Mouse (Mus musculus): ENCODE measurements at regions not wholly inside any gene's neighbourhood (a gene's known extent, or its start where the extent isn't known, plus 50 kb on each side); places are given as distances from the start of the nearest gene placed in this dataset.

- Histone ChIP-seq H3K9me3 (replicated peaks; ENCODE audit: low read length) (no peaks in the 10 kb centered on the region), H3K4me3 (replicated peaks in 1 of 3; ENCODE audit: low read depth in 2 of 3, low read length in 2 of 3, poor library complexity in 1 of 3) (no peak overlapping the region), H3K9ac (ENCODE audit: insufficient read depth, low read depth) (no peak overlapping the region), H3K4me2 (ENCODE audit: insufficient read depth, low read depth, poor library complexity, severe bottlenecking) (no peak overlapping the region), H3K27ac (ENCODE audit: insufficient read depth, low read depth) (no peak overlapping the region), H3K27me3 (replicated peaks) (no peaks in the 10 kb centered on the region), H3K4me1 (ENCODE audit: control insufficient read depth in 1 of 2, insufficient read depth in 2 of 2) (peaks cover 9 to 19% of the 10 kb centered on the region in 2 experiments), H3K79me2 (replicated peaks; ENCODE audit: control insufficient read depth, extremely low read depth, insufficient read depth, poor library complexity, severe bottlenecking) (no peaks in the 10 kb centered on the region), H3K36me3 (replicated peaks in 1 of 2; ENCODE audit: control insufficient read depth in 1 of 2, insufficient read depth in 1 of 2, low read length in 1 of 2) (no peaks in the 10 kb centered on the region)
- no peak for DNase-seq (ENCODE audit: extremely low read depth)
- dilution Hi-C loops (cut with MboI; ENCODE audit: extremely low pct_ligation_motif_present, extremely low pct_unique_long_range_greater_than_20kb, low sequenced_read_pairs), result no loop called here
- TF ChIP-seq POLR2A (IDR thresholded peaks at IDR 0.05; ENCODE audit: low read depth, low read length) (no peak), POLR2AphosphoS2 (IDR thresholded peaks at IDR 0.05; ENCODE audit: low read depth, low read length) (no peak), MAX (IDR thresholded peaks at IDR 0.05; ENCODE audit: low read length) (no peak), UBTF (IDR thresholded peaks at IDR 0.05; ENCODE audit: low read depth, low read length) (no peak), RAD21 (IDR thresholded peaks at IDR 0.05; ENCODE audit: low read depth, low read length) (no peak), ELF1 (IDR thresholded peaks at IDR 0.05; ENCODE audit: low read depth, low read length) (no peak), CHD1 (IDR thresholded peaks at IDR 0.05; ENCODE audit: low read depth, low read length) (no peak), ZMIZ1 (IDR thresholded peaks at IDR 0.05; ENCODE audit: low read depth, low read length) (no peak), MYC (IDR thresholded peaks at IDR 0.05; ENCODE audit: low read depth, low read length) (no peak), NELFE (IDR thresholded peaks at IDR 0.05; ENCODE audit: low read depth, low read length) (no peak), CHD2 (IDR thresholded peaks at IDR 0.05; ENCODE audit: low read length) (no peak), USF2 (conservative IDR thresholded peaks at IDR 0.05; ENCODE audit: low read depth, low read length) (no peak)
- in situ Hi-C loops (cut with MboI; ENCODE audit: low pct_ligation_motif_present, low pct_unique_long_range_greater_than_20kb, low sequenced_read_pairs), result no loop called here
These were observed 77.6 kb upstream of the Mrps6 start for GRCm38 (mm10) chr16:91980482-91980881.

- Histone ChIP-seq H3K4me1 (ENCODE audit: control insufficient read depth in 1 of 2, insufficient read depth in 2 of 2) (0 out of 4 replicates have a peak, but pooled peaks cover 0 to 2% of the 10 kb centered on the region in 2 experiments), H3K9ac (ENCODE audit: insufficient read depth, low read depth) (no peak overlapping the region), H3K27ac (ENCODE audit: insufficient read depth, low read depth) (no peak overlapping the region), H3K36me3 (replicated peaks in 1 of 2; ENCODE audit: control insufficient read depth in 1 of 2, insufficient read depth in 1 of 2, low read length in 1 of 2) (no peaks in the 10 kb centered on the region), H3K27me3 (replicated peaks) (no peaks in the 10 kb centered on the region), H3K4me2 (ENCODE audit: insufficient read depth, low read depth, poor library complexity, severe bottlenecking) (no peak overlapping the region), H3K4me3 (replicated peaks in 1 of 3; ENCODE audit: low read depth in 2 of 3, low read length in 2 of 3, poor library complexity in 1 of 3) (no peak overlapping the region), H3K9me3 (replicated peaks; ENCODE audit: low read length) (peaks cover 4% of the 10 kb centered on the region), H3K79me2 (replicated peaks; ENCODE audit: control insufficient read depth, extremely low read depth, insufficient read depth, poor library complexity, severe bottlenecking) (no peaks in the 10 kb centered on the region)
- no peak for DNase-seq (ENCODE audit: extremely low read depth)
- no peak for TF ChIP-seq CHD1 (IDR thresholded peaks at IDR 0.05; ENCODE audit: low read depth, low read length)
- no peak for TF ChIP-seq POLR2A (IDR thresholded peaks at IDR 0.05; ENCODE audit: low read depth, low read length)
- TF ChIP-seq MXI1 (IDR thresholded peaks at IDR 0.05; ENCODE audit: low read depth, low read length), result no peak
- TF ChIP-seq CHD2 (IDR thresholded peaks at IDR 0.05; ENCODE audit: low read length), result no peak
- in situ Hi-C loops (cut with MboI; ENCODE audit: low pct_ligation_motif_present, low pct_unique_long_range_greater_than_20kb, low sequenced_read_pairs), result no loop called here
- dilution Hi-C loops (cut with MboI; ENCODE audit: extremely low pct_ligation_motif_present, extremely low pct_unique_long_range_greater_than_20kb, low sequenced_read_pairs), result no loop called here
These were observed 72.9 kb upstream of the Mrps6 start for GRCm38 (mm10) chr16:91985211-91985610.

GRCm38 (mm10) chr16:91989332-91989731 is 68.7 kb upstream of the Mrps6 start:
- dilution Hi-C loops (cut with MboI; ENCODE audit: extremely low pct_ligation_motif_present, extremely low pct_unique_long_range_greater_than_20kb, low sequenced_read_pairs) (no loop called here), in situ Hi-C loops (cut with MboI; ENCODE audit: low pct_ligation_motif_present, low pct_unique_long_range_greater_than_20kb, low sequenced_read_pairs) (no loop called here)
- Histone ChIP-seq H3K9ac (ENCODE audit: insufficient read depth, low read depth) (no peak overlapping the region), H3K27ac (ENCODE audit: insufficient read depth, low read depth) (no peak overlapping the region), H3K4me3 (replicated peaks in 1 of 3; ENCODE audit: low read depth in 2 of 3, low read length in 2 of 3, poor library complexity in 1 of 3) (no peak overlapping the region), H3K9me3 (replicated peaks; ENCODE audit: low read length) (peaks cover 13% of the 10 kb centered on the region), H3K79me2 (replicated peaks; ENCODE audit: control insufficient read depth, extremely low read depth, insufficient read depth, poor library complexity, severe bottlenecking) (no peaks in the 10 kb centered on the region), H3K36me3 (replicated peaks in 1 of 2; ENCODE audit: control insufficient read depth in 1 of 2, insufficient read depth in 1 of 2, low read length in 1 of 2) (no peaks in the 10 kb centered on the region), H3K4me2 (ENCODE audit: insufficient read depth, low read depth, poor library complexity, severe bottlenecking) (no peak overlapping the region), H3K27me3 (replicated peaks) (peaks cover under 1% of the 10 kb centered on the region), H3K4me1 (ENCODE audit: control insufficient read depth in 1 of 2, insufficient read depth in 2 of 2) (0 out of 4 replicates have a peak, but pooled peaks cover 0 to 2% of the 10 kb centered on the region in 2 experiments)
- no peak for DNase-seq (ENCODE audit: extremely low read depth)
- TF ChIP-seq RAD21 (IDR thresholded peaks at IDR 0.05; ENCODE audit: low read depth, low read length) (no peak), MAFK (IDR thresholded peaks at IDR 0.05; ENCODE audit: insufficient replicate concordance, low read length) (peak; percentile 70; the same call in 1 of the 2 replicates)

Measured in CH12.LX (cell line).